Mouse (Mus musculus): ENCODE measurements around the gene Prpf38b. TPM values are rescaled to one million over a fixed set of nuclear protein-coding genes. Genes with fewer than 3 reads are reported as not detected.
"Not testable (repeated sequence)": the region's sequence is repeated elsewhere in the genome, so short reads cannot be mapped to it uniquely, and the experiment has no call there.

Gene Prpf38b
- polyA plus RNA-seq, 1 experiment = 17.5 TPM

DNA sequence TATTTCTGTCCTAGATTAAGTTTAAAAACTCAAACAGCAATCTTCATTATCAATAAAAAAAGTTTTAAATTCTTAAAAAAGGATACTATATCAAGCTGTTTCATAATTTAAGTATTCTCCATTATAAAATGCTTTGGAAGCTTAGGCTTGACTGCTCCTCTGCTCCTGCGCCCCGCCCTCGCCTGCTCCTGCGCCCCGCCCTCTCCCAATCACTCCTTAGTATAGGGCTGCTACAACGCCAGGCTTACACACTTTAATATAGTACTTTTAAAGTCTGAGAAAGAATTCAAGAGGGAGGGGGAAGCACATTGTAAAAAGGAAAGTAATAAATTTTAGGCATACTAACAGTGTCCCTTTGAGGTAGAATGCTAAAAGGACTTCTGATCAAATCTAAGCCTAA lies 8.6 kb downstream of the Prpf38b start:
- no peak for DNase-seq (ENCODE audit: low read depth, low spot score)
- 65% methylated on average over 6 of the region's 6 CpGs for WGBS

- no peak for DNase-seq (ENCODE audit: low read depth, low spot score)
- WGBS = 51% methylated on average over 2 of the region's 2 CpGs
Measured at GRCm38 (mm10) chr3:108902038-108902437, 9.5 kb downstream of the Prpf38b start.

DNA sequence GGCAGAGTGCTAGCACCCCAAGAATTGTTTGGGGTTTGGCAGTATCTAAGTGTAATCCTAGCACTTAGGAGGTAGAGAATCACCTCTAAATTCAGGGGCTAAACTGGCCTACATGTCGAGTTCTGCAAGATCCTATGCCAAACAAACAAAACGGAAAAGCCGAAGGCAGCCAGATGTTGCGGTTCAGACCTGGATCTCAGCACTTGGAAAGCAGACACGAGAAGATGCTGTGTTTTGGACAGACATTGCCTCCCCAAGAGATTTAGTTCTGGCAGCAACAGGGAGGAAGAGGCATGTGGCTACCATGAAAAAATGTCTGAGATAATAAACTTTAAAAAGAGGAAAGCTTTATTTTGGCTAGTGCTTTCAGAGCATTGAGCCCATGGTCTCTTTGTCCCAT lies 10.8 kb downstream of the Prpf38b start:
- WGBS = 77% methylated on average over 5 of the region's 5 CpGs
- no peak for DNase-seq (ENCODE audit: low read depth, low spot score)

DNA sequence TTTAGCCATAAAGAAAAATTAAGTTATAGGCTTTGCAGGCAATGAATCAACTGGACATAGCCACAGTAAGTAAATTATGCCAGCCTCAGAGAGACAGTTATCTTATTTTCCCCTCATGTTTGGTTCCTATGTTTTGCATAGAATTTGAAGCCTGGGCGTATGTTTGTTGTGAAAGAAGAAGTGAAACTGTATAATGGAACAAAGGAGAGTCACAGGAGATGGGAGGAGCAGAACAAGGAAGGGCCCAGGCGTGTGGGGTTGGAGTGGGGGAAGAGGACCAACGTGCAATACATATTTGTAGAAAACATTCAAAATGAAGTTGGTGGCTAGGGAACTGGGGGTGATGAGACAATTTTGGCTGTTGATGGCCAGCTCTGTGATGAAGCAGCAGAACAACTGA lies 11.4 kb downstream of the Prpf38b start:
- WGBS = 77% methylated on average over 3 of the region's 3 CpGs
- DNase-seq (ENCODE audit: low read depth, low spot score) = no peak

- DNase-seq (ENCODE audit: low read depth, low spot score) = no peak
- 94% methylated on average over 4 of the region's 4 CpGs for WGBS
Measured at GRCm38 (mm10) chr3:108898640-108899039, 12.9 kb downstream of the Prpf38b start.

DNA sequence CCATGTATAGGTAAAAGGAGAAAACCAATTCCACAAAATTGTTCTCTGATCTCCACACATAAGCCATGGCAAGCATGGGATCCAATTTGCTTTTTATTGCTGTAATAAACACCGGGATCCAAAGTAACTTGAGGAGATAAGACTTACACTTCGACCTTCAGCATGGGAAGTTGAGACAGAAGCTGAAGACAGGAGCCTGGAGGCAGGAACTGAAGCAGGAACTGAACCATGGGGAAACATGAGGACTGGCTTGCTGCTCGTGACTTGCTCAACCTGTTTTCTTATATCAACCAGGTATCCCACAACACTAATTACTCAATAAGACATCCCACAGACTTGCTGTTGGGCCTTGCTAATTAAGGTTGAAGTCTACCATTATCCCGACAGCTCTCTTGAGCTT lies 18.6 kb downstream of the Prpf38b start:
- DNase-seq (ENCODE audit: low read depth, low spot score) = peak; percentile 57
- 37% methylated on average over 4 of the region's 4 CpGs for WGBS

DNA sequence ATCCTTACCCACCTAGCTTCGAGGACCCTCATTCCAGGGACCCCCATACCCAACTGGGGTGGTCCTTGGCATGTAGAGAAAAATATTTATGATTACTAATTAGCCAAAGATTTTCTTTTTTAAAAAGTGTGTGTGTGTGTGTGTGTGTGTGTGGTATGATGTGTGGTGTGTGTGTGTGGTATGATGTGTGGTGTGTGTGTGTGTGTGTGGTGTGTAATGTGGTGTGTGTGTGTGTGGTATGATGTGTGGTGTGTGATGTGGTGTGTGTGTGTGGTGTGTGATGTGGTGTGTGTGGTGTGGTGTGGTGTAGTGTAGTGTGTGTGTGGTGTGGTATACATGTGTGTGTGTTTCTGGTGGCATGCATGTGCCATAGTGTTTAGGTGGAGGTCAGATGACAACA lies 19.4 kb downstream of the Prpf38b start:
- WGBS = 71% methylated on average over 1 of the region's 1 CpGs
- no peak for DNase-seq (ENCODE audit: low read depth, low spot score)

GRCm38 (mm10) chr3:108889908-108890307 lies 21.6 kb downstream of the Prpf38b start, which contains the start of gene Fndc7:
TSS of gene Fndc7 (minus strand) at chr3:108890008.
- 94% methylated on average over 1 of the region's 1 CpGs for WGBS
- no peak for DNase-seq (ENCODE audit: low read depth, low spot score)

- DNase-seq (ENCODE audit: low read depth, low spot score) = no peak
- WGBS = 95% methylated on average over 3 of the region's 3 CpGs
Measured at GRCm38 (mm10) chr3:108887618-108887975, 23.9 kb downstream of the Prpf38b start.

DNA sequence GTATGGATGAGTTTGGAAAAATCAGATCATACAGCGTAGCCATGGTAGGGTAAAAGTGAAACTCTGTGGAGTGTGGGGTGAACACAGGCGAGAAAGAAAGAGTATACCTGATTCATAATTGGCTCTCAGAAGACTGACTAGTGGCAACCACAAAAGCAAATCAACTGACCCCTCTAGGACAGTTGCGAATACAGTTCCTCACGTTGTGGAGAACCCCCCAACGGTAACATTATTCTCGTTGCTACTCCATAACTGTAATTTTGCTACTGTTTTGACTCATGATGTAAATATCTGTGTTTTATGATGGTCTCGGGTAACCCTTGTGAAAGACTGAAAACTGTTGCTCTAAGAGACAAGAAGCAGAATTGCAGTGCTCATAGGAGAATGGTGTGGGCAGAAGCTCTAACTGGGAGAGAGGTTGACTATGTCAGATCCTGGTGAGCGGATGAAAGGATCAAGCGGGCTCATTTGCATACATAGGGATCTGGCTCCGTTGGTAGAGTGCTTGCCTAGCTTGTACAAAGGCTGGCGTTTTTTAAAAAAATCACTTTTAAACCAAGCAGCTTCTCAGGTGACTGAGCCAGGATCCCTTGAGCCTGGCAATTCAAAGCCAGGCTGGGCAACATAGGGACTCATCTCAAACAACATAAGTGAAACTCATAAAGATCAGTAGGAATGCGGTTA lies 24.5 kb downstream of the Prpf38b start:
- 70% methylated on average over 12 of the region's 12 CpGs for WGBS
- DNase-seq (ENCODE audit: low read depth, low spot score) = no peak

DNA sequence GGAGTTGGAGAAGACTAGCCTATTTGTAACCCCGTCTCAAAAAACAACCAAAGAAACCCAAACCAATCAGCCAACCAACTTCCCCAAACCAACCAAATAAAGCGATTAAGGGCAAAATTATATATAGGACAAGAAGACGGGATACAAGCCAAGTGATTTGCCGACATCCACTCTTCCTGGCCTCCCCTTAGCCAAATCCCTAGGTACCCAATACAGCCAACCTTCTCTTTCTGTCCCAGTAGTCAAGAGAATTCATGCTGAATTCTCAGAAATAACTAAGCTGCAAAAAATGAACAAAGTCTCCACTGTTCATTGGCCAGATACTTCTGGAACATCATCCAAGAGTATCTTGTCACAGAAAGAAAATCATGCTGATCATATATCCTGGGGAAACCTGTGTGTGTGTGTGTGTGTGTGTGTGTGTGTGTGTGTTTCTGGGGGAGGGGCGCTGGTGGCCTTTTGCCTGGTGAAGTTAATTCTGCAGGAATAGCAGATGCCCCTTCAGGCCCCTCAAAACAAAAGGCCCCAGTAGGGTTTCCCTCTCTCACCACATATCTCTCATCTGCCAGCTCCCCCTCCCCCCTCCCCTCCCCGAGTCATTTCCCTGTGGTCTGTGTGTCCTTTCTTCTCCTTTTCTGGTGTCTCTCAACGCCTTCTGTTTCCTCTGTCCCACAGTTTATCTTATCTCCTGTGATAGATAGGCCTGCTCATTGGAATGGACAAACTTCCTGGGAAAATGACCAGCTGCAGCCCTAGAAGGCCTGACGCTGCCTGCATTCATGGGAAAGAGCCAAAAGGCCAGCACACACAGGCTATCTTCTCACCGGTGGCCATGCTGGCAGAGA lies 25.6 kb downstream of the Prpf38b start:
- WGBS = 59% methylated on average over 9 of the region's 9 CpGs
- DNase-seq (ENCODE audit: low read depth, low spot score) = no peak

DNA sequence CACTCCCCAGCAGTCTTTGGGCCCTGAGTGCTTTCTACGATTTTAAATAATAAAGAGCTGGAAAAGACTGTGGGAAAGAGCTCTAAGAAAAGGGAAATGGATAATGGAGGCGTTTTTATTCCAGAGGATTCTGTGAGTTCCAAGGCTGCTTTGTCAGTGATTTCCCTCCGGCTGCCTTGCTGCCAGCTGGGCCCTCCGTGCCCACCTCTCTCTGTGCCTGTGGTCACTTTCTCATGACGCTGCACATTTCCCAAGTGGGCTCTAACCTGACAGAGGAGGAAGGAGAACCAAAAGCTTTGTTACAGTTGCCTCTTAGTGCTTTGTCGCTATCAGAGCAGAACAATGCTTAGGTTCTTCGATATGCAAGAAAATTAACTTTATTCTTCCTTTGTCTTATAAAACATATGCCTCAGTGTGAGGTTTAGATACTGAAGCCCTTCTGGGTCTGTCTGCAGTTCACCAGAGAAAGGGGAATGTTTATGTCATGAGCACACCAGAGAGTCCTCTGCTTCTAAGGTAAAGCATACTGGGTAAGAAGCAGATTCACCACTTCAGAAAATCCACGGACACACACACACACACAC lies 26.7 kb downstream of the Prpf38b start:
- DNase-seq (ENCODE audit: low read depth, low spot score) = no peak
- 76% methylated on average over 8 of the region's 8 CpGs for WGBS

DNA sequence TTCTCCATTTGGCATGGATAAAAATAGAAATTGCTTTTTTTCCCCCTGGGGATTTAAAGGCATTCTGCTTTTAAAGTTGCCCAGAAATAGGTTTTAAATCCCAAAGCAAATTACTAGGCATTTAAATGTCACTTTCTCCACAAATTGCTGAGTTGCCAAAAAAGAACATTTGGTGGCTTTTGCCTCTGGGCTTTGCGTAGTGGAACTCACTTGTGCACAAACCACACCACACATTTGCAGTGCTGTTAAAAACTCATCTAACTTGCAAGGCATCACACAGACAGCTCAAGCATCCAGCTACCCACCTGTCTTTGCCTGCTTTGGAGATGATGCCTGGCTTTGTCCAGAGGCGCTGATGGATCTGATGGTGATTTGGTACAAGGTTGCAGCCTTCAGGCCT lies 28.5 kb downstream of the Prpf38b start:
- 89% methylated on average over 2 of the region's 2 CpGs for WGBS
- no peak for DNase-seq (ENCODE audit: low read depth, low spot score)

DNA sequence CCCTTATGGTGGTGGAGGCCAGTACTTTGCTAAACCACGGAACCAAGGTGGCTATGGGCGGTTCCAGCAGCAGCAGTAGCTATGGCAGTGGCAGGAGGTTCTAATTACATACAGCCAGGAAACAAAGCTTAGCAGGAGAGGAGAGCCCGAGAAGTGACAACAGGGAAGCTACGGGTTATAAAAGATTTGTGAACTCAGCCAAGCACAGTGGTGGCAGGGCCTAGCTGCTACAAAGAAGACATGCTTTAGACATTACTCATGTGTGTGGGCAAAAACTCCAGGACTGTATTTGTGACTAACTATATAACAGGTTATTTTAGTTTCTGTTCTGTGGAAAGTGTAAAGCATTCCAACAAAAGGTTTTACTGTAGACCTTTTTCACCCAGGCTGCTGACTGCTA lies 29.7 kb downstream of the Prpf38b start:
- WGBS = 38% methylated on average over 4 of the region's 4 CpGs
- DNase-seq (ENCODE audit: low read depth, low spot score) = not testable (repeated sequence)

DNA sequence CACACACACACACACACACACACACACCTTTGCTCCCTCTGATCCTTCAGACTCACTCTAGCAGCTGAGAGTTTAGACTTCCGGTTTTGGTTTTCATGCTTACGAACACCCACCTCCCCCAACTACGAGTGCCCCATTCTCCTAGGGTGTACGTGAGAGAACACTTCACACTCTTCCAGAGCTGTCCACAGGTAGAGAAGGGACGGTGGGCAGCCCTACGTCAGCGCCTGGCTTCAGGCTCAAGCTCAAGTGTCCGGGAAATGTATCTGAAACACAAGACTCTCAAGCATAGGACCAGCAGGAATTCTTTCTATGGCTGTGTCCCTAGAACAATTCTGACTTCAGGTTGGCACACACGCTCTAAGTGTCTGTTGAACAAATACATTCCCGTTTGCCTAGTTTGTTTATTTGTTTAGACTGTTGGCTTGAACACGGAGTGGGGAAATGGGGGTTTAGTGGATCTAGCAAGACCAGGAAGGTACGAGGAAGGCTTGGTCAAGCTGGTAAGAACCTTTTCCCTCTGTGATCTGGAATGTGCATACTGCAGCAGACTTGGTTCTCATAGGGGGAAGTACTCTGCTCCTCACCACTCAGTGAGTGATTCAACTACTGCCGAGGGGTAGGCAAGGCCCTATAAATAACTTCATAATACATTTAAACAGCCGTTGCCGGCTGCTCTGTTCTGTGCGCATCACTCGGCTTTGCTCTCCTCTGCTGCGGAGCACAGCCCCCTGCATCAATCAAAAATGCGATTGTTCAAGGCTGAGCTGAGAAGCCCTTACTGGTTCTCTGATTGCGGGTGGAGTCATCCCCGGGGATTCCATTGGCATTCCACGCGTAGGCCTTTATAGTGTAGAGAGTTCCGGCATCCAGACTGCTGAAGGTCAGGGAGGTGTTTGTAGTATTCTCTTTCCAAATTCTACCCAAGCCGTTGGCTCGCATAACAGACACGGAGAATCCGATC lies 30.7 kb downstream of the Prpf38b start:
- no peak for DNase-seq (ENCODE audit: low read depth, low spot score)
- WGBS = 57% methylated on average over 28 of the region's 28 CpGs

DNA sequence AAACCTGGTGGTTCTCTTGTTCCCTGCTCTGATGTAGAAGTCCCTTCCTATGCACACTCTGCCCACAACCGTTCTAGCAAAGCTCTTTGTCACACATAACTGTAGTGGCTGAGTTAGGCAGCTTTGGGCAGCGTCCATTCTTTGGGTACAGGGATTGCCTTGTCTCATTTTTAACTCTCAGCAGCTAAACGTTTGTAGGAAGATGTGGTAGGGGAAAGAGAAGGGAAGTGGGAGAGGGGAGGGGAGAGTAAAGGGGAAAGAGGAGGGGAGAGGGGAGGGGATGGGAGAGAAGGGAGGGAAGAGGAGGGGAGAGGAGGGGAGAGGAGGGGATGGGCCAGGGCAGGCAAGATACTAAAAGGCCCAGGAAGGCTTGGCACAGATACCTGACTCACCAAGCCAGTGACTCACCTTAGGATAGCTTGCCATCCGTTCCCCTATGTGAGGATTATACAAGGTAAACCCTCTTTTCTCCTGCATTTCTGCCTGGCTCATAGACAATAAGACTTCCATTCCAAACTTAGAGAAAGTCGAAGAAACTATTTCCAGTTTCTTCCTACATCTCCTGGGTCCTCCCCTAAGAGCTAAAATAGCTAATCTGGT lies 31.6 kb downstream of the Prpf38b start:
- no peak for DNase-seq (ENCODE audit: low read depth, low spot score)
- 61% methylated on average over 5 of the region's 5 CpGs for WGBS

DNA sequence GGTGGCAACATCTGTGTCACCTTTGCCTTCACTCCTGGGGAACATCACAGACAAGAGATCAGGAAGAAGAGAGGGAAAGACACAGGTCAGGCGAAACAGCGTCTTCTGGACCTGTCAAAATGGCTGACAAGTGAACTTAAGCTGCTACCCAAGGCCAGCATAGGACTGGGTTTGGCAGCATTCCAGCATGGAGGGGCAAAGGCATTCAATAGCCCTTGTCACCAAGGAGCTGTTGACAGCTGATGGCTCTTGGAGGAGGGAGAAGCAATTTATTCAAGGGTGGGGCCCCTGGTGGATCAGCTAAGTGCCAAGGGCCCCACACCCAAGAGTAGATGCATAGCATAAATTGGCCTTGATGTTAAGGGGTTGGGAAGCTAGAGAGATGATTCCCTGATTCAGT lies 32.4 kb downstream of the Prpf38b start:
- whole genome bisulfite sequencing = 71% methylated on average over 2 of the region's 2 CpGs
- DNase-seq (ENCODE audit: low read depth, low spot score) = no peak

GRCm38 (mm10) chr3:108870631-108871030 lies 40.9 kb downstream of the Prpf38b start:
- WGBS = 83% methylated on average over 6 of the region's 6 CpGs
- DNase-seq (ENCODE audit: low read depth, low spot score) = no peak

DNA sequence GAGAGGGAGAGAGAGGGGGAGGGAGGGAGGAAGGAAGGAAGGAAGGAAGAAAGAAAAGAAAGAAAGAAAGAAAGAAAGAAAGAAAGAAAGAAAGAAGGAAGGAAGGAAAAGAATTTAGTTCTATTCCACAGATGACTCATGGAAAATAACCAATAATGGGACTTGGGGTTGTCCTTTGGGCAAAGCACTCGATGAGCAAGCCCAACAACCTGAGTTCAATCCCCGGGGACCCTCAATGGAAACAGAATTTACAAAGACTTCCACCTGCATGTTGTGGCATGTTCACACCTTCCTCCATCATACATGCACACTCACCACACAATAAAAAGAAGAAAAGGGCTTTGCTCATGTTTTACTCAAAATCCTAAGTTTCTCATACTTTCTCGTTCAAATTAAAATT lies 44.1 kb downstream of the Prpf38b start:
- WGBS = 93% methylated on average over 3 of the region's 3 CpGs
- DNase-seq (ENCODE audit: low read depth, low spot score) = no peak

Data from large intestine, adult 2 months (tissue).